Mouse (Mus musculus) adrenal gland, adult 2 months (tissue): ENCODE results near the gene Ifnar2. TPM values are rescaled to one million over a fixed set of nuclear protein-coding genes. Genes with fewer than 3 reads are reported as not detected.

ENCODE experiments used
- DNase-seq: peaks from one replicate; pipeline ENCODE4 v3.0.0; 2021
- polyA plus RNA-seq: library from polyadenylated mRNA; depleted of rRNA; stranded (reverse); fragments of >200 nt; gene quantifications from 2 replicates; pipeline ENCODE4 v1.2.3, GENCODE M21; 2012
- total RNA-seq, 2 experiments: library from RNA; stranded (reverse); gene quantifications; 2 replicates each; pipeline ENCODE4 v1.2.3; 2021

Ifnar2 gene
- total and polyA plus RNA-seq, 3 experiments: 112 to 282 (median 134) TPM

DNA sequence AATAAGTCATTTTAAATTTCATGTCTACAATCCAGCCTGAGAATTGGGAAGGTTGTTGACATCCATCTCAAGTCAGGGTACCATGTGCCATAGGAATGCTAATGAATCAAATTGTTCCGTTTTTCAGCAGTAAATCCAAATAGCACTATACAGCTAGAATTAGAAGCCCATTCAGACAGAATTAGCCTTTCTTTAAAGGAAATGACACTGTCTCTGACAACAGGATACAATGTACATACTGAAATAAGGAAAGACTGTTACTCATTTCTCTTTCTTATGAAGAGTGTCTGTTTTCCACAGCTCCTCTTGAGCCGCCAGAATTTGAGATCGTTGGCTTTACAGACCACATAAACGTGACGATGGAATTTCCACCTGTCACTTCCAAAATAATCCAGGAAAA, 18.8 kb downstream of the Ifnar2 start, which contains the start of gene Gm21970:
Gm21970 (plus strand) TSS at position 301 of the 400 bp plus-strand sequence.
- DNase-seq: no peak

DNA sequence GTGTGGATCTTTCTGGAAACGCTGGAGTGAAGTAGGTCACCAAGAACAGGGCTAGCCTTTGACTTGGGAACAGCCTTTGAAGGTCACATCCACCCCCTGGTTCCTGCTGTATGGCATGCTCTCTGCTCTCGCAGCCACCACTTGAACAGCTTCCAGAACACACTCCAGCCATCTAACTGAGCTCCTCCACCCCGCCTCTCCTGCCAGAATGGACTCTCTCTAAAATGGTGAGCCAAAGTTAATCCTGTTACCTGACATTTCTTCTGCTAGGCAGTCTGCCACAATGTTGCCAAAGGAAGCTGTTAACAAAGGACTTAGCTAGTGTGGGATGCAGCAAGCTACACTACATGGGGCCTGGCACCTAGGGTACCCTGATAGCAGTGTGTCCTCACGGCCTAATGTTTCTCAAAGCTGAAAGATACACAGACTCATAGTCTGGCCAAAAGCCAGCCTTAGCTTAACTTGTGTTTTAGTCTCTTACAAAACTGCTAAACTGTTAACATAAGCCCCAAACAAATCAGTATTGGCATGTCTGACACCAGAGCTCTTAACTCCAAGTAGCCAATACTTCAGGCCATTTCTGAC, 22.3 kb downstream of the Ifnar2 start:
- no peak for DNase-seq

DNA sequence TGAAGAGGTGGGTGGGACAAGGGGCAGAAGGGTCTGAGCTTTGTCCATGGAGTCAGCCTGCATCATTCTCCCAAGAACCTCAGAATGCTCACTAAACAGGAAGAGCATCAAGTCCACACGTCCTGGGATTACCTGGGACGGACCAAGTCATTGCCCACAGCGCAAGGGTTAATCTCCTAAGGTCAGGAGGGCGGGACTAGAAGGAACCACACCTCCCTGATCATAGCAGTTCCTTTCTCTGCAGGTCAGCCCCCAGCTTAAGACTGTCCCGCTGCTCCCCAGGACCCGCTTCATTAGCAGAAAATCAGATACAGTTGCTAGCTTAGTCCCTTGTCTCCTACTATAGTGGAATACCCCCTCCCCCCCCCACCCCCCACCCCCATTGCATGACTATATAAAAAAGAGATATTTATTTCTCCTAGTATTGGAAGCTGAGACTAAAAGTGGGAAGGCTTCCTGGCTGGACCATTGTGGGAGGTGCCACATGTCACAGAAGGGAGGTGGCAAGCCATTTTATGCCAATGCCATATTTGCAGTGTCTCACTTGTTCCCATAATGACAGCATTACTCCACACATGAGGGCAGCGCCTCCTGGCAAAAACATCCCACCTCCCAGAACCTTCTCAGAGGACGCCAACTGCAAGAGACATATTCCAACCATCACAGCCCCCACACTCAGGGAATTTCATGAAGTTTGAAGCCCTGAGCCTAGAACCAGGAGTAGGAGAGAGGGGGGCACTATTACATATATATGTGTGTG, 23.2 kb downstream of the Ifnar2 start:
- DNase-seq: no peak

DNA sequence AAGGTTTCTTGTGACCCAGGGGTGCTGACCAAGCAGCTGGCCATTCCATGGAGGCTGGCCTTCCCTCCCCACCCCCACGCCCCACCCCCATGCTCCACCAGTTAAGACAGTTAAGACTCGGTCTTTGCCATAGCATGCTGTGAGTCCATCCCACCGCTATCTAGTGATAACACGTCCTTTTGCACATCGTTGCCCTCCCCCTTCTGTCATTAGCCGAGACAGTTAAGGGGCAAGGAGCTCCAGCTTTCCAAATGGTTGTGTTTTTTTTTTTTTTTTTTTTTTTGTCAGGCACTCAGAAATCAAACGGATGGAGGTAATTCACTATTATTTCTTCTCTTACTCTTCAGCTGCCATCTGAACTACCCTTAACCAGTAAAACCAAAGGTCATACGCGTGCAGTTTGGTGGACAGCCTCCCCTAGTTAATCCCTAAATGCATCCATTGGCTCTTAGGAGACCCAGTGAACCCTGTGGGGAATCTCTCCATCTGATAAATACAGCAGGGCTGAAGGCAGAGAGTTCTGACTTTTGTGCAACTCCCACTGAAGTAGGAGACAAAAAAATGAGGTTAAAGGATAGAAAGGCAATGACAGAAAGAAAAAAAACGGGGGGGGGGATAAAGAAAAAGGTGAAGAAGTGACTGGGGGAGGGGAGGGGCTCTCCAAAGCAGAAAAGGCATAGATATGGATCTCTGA, 24.4 kb downstream of the Ifnar2 start:
- no peak for DNase-seq

DNA sequence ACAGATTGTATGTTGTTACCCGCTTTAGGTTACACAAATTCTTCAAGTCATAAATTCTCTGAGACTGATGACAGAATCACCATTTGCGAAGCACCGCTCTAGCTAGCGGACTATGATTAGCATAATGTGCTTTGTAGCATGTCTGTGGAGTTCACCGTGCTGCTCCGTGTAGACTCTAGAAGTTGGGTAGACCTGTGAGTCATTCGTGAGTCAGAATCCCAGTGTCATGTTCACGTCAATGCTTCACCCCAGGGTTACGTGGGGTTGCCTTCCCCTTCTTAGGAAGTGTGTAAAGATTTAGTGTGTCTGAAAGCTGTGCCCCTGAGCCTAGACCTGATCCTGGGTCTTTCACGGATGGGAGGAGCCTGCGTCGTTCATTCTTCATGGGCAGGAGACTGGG, 25.4 kb downstream of the Ifnar2 start:
- peak; percentile 83 for DNase-seq

DNA sequence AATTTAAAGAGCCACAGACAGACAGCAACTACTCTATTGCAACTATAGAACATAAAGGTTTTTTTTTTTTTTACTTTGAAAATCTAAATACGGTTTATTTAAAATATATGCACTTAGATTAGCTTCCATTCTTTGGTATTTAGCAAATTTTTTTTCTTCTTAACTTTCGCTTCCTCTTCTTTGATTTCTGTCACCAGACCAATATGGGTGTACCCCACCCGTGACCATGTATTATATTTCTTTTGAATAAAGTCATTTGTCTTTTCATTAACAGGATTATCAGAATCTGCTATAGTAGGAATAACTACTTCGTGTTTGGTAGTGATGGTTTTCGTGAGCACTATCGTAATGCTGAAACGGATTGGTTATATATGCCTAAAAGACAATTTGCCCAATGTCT, 26.4 kb downstream of the Ifnar2 start:
- no peak for DNase-seq

DNA sequence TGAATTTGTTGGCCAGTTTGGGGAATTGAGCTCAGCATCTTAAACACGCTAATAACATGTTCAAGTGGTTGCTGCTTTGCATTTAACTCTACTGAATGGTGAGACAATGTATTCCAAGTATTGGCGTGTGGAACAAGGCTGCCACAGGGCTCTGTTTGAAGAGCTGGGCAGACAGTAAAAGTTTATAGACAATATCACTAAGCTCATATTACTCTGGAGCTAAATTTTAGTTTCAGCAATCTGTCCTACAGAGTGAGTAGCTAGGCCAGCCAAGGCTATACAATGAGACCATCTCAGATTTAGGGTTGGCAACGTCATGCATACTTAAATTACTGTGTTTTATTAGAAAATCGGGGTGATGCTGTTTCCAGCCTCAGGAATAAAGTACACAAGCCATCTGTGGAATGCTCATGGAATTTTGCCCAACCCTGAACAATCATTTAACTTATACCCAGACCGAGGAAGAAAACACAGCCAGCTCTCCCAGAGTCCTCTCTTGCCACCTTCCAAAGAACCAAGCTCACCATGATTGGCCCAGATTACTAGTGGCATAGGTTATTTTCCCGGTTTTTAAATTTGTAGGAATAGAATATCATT, 29.1 kb downstream of the Ifnar2 start:
- DNase-seq: no peak

DNA sequence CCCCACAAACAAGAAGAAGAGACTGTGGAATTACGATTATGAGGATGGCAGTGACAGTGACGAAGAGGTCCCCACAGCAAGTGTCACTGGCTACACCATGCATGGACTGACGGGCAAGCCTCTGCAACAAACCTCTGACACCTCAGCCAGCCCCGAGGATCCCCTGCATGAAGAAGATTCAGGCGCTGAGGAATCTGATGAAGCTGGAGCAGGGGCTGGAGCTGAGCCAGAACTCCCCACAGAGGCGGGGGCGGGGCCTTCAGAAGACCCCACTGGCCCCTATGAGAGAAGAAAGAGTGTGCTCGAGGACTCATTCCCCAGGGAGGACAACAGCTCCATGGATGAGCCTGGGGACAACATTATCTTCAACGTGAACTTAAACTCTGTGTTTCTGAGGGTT, 31.2 kb downstream of the Ifnar2 start:
- DNase-seq: no peak

DNA sequence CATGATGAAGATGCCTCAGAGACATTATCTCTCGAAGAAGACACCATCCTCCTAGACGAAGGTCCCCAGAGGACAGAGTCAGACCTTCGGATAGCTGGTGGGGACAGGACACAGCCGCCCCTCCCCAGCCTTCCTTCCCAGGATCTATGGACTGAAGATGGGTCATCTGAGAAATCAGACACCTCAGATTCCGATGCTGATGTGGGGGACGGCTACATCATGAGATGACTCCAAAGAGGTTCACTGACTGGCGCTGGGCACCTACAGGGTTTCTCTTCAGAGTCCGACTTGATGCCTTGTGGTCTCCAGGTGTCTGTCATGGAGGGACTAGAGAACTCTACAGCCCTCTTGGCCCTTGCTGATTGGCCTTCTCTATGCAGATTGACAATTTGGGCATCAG, 31.6 kb downstream of the Ifnar2 start:
- DNase-seq: no peak

DNA sequence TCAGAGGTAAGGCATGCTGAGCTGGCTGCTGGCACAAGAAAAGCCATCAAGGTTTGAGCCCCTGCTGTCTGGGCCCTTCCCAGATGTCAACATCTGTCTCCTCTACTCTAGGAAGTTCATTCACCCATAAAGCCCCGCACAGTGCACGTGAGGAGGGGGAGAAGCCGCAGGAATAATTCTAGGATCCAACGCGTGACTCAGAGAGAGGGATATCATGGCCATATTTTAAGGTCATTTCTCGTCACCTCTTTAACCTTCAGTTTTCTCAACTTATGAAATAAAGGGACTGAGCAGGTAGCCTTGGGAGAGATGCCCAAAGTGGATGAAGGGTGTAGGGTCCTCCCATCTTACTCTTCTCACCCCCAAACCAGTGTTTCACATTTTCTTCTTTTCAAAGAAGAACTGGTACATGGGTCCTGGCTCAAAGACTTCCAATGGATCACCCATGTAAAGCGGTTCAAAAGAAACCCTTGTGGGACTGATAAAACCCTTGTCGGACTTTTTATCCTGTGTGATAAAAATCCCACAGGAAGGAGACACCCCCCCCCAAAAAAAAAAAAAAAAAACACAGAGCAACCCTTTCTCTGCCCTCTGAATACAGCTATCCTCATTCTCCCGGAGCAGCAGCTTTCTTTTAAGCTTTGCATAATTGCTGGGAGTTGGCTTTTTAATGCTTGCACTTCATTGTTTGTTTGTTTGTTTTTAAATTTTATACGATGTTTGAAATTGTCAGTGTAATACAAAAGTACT, 32.4 kb downstream of the Ifnar2 start:
- peak; percentile 65 for DNase-seq

DNA sequence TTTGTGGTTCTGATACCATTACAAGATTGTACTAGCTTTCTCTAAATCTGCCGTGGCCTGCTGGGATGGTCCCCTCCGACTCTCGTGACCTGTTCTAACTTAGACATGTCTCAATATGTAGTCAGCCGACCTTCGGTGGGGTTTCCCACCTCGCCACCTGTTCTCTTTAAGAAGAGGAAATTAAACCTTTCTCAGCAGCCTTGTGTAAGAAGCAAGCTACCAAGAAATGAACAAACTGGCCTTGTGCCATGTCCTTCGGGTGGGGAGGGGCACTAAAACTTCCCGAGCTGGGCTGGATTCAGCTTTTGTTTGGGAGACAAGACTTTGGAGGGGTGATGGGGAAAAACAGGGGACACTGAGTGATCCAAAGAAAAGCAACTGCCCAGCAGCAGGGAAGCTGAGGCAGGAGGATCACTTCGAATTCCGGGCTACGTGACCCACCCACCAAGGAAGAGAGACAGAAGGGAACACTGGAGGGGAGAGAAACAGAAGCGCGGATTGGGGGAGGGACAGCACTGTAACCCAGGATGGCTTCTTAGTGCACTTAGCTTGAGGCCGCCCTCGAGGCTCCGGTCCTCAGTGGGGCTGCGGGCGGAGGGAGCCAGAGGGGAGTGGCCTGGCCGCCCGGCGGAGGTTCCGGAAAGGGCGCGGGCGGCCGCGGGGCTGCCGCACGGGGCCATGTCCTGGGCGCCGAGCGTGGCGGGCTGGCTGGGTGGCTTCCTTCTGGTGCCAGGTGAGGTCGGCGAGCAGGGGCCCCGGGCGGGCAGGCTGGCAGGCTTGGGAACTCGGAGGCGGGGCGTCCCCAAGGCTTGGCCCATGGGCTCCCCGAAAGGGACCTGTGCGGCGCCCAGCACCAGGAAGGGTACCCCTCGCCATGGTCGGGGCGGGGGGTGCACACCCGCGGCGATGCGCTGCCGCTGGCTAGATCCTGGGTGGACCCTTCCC, 33.3 kb downstream of the Ifnar2 start, which contains the start of gene Il10rb:
Il10rb (plus strand) TSS at position 525 of the 945 bp plus-strand sequence.
- peak; percentile 92 for DNase-seq

DNA sequence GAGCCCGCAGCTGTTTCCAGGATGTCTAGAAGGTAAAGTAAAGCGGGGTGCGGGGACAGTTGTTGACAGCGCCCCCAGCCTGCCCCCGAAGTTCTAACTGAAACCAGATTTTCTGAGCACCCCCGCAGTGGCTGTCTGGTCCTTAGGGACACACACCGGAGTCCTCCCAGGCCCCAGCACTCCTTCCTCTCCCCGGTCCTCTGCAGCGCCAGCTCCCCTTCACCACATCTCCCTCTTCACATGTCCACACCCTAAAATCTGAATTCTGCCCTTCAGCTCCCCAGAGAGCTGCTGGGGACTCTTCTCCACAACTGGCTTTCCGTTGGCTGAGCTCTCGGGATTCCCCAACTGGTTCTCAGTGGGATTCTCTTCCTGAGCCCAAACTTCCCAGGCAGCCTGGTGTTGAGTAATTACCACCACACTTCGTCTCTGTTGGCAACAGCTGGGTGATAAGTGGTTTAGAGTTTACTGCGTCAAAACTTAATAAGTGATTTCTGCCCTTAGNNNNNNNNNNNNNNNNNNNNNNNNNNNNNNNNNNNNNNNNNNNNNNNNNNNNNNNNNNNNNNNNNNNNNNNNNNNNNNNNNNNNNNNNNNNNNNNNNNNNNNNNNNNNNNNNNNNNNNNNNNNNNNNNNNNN, 34.1 kb downstream of the Ifnar2 start:
- peak; percentile 78 for DNase-seq

DNA sequence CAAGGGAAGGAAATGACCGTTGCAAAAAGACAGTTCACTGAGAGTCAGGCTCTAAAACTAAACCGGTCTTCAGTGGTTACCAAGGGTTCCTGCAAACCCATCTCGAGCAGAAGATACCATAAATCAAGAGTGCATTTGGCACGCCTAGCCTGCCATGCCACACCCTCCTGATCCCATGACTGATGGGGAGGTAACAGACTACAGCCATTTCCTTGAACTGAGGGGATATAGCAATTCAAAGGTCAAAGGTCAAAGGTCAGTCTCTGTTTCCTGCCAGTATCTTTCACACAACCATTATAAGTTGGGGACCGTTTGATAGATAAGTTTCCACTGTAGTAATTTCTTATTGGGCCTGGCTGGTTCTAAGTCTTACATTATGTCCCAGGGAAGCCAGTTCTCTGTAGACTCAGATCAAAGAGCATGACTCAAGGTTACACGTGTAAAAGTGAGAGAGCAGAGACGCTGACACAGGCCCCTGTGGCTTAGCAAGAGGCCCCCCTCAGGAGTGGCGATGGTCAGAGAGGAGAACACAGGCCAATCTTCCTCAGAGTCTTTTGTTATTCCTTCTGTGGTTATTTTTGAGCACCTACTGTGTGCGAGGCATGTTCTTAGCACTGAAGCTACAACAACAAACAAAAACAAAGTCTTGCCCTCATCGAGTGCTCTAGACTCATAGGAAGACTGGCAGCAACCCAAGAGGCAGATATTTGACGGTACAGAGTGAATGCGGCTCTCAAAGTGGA, 40.7 kb downstream of the Ifnar2 start:
- peak; percentile 86 for DNase-seq

DNA sequence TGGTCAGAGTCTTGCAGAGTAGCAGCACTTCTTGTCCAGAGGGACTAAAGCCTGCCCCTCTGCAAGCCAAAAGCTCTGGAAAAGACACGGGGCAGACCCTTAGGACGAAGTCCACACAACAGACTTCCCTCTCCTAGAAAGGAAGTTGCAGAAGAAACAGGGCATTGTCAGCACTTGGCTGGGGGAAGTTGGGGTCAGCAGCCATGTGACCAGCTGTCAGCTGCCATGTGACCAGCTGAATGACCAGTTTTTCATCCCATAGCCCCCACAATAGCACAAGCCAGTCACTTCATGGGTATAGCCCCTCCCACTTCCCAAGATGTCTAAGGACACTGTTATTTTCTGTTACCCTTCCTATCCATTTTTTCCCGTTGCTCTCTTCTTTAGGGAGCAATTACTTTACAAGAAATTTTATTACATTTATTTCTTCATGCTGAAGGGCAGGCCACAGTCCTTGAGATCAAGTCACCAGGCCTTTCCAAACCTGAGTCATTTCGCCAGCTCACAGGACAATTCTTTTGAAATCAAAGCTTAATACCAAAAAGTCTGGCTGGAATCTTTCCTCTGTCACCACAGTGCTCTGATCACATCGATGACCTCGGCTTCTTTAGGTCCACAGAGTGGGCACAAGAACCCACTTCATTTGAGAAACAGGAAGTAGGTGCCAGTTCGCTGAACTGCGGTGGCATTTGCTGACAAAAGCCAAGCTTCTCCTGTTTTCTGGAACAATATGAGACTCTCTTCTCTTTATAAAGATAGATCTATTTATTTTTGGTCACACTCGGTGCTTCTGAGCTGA, 43.0 kb downstream of the Ifnar2 start:
- DNase-seq: peak; percentile 81

DNA sequence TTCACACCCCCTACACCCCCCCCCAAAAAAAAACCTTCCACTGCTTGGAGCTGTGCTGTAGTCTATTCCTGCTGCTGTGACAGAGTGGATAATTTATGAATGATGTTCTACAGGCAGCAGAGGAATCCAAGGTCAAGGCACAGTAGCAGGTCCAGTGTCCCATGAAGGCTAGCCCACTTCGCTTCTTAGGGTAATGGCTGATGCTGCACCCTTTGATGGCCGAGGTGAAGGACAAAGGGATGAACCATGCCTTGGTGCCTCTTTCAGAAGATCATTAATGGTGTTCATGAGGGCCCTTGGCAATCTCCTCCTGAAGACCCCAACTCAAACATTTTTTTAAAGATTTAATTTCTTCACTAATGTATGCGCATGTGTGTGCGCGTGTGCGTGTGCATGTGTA, 43.8 kb downstream of the Ifnar2 start:
- peak; percentile 45 for DNase-seq

DNA sequence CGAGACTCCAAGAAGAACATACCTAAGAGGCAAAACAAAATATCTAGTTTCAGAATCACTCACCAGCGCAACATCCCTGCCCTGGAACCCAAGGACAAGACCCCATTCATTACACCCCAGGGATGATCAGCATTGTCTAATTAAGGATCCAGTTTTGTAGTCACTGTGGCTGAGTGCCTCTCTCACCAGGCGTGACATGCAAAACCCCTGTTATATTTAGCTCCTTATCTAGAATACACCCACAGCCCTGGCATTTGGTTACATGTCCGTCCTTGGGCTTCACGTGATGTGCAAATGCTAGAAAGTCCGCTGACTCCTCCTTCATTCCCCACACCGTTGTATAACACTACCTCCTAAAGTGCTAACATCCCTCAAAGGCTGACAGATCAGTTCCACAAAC, 44.4 kb downstream of the Ifnar2 start:
- DNase-seq: peak; percentile 70

DNA sequence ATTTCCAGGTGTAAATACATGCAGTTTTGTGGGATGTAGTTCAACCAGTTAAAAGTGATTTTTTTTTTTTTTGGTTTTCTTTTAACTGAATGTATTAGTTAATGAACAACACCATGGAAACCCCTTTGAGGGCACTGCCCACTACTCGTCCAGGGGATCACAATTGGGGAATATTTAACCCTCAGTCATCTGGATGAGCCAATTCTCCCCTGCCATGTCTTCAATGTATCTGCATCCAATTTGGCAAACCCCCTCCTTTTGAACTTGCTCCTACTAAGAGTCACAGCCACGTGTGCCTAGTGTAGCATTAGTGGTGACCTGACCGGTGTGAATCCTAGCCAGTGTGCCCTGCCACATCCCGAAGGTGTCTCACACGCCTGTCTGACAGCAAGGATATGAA, 45.9 kb downstream of the Ifnar2 start:
- no peak for DNase-seq

DNA sequence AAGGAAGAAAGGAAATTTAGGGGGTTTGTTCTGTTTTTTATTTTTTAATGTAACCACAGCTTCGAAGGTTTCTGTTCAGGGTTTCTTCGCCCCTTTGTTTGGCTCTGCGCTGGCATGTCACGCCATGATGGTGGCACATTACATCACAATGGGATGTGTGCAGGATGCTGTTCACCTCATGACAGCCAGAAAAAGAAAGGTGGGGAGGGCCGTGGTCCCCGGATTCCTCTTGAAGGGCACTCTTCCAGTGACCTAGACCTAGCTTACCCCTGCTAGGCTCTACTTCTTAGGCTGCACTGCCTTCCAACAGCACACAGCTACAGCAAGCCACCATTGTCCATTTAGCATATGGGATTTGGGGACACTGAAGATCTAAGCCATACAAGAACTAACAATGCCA, 53.2 kb downstream of the Ifnar2 start:
- DNase-seq: no peak

DNA sequence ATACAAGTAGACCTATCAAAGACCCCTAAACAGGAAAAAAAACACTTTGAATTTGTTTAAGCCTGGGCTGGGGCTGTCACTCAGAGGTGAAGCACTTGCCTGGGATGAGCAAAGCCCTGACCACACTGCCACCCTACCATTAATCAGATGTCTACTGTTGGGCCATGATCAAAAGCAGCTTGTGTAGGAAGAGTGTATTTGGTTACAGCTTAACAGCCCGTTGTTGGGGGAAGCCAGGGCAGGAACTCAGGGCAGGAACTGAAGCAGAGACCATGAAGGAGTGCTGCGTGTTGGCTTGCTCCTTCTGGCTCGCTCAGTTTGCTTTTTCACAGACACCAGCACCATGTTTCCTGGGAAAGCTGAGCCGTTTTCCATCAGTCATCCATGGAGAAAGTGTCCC, 54.0 kb downstream of the Ifnar2 start:
- DNase-seq: no peak
